In genomic region chr1:132326777-132327176, GRCm38 (mm10) we compare ENCODE assay signal across 10 mouse cellular contexts. TPM values are rescaled to one million over a fixed set of nuclear protein-coding genes. Genes with fewer than 3 reads are reported as not detected.
DNase-seq lines count a peak whose midpoint lies in the region; ATAC-seq and TF ChIP-seq lines count a peak whose summit lies in the region.
"Had no signal": no experiment of that assay in that cellular context is flagged by ENCODE, and none has a peak within 500 bp of the region (broad histone marks: within the 10 kb centered on the region; RNA-seq: fewer than 3 reads in every experiment).

No protein-coding gene starts in this region.

- 30% methylated on average over 9 of the region's 9 CpGs for WGBS in hindbrain, embryonic 15.5 days
- 67% methylated on average over 9 of the region's 9 CpGs for WGBS in liver, postnatal 0 days (ENCODE audit: insufficient replicate concordance)

- H3K9ac ChIP-seq in hindbrain, embryonic 15.5 days, result no peak overlapping the region
- no peak overlapping the region for H3K9ac ChIP-seq in liver, postnatal 0 days (replicated peaks)

- H3K27me3 ChIP-seq in hindbrain, embryonic 15.5 days, result no peaks in the 10 kb centered on the region
- H3K27me3 ChIP-seq in liver, postnatal 0 days (ENCODE audit: insufficient read depth, low read length), result no peaks in the 10 kb centered on the region

- TF ChIP-seq EP300 in liver, postnatal 0 days (IDR thresholded peaks at IDR 0.05; ENCODE audit: low read depth), result peak; percentile 21; the same call in 1 of the 2 replicates

- H3K36me3 ChIP-seq in hindbrain, embryonic 15.5 days, result peaks cover 6% of the 10 kb centered on the region
- H3K36me3 ChIP-seq in liver, postnatal 0 days (replicated peaks; ENCODE audit: insufficient read depth, low read length), result peaks cover 41% of the 10 kb centered on the region; the same call in 1 of the 2 replicates

- peak; percentile 64 for DNase-seq in testis, postnatal 10 days (ENCODE audit: low spot score)
- no peak for DNase-seq in testis, postnatal 14 days (ENCODE audit: low spot score)
- DNase-seq in liver, postnatal 0 days, result peak; percentile 79
- no peak for DNase-seq in frontal cortex, postnatal 10 days (ENCODE audit: low spot score in 2 of 2)
- DNase-seq in thymus, postnatal 4 days, result no peak
- DNase-seq in adrenal gland, postnatal 25 days, result no peak
- no peak for DNase-seq in c-Kit-positive CD71-positive TER-119-positive erythroid progenitor cells, embryonic 14.5 days (ENCODE audit: low spot score)
- DNase-seq: cerebellum, adult 9-10 months; heart, adult 18-20 months had no signal

- H3K4me2 ChIP-seq in hindbrain, embryonic 15.5 days, result no peak overlapping the region
- no peak overlapping the region for H3K4me2 ChIP-seq in liver, postnatal 0 days (ENCODE audit: low read depth, low read length)

- H3K4me3 ChIP-seq in hindbrain, embryonic 15.5 days, result no peak overlapping the region
- H3K4me3 ChIP-seq in liver, postnatal 0 days (ENCODE audit: low read depth, low read length), result no peak overlapping the region

- ATAC-seq in hindbrain, embryonic 15.5 days (ENCODE audit: low FRiP score, low read depth), result peak; percentile 57
- ATAC-seq in liver, postnatal 0 days, result peak; percentile 89

- no peaks in the 10 kb centered on the region for H3K9me3 ChIP-seq in hindbrain, embryonic 15.5 days
- H3K9me3 ChIP-seq in liver, postnatal 0 days (ENCODE audit: low read length), result no peaks in the 10 kb centered on the region

- no peak for TF ChIP-seq CTCF in liver, postnatal 0 days (IDR thresholded peaks at IDR 0.05; ENCODE audit: low read depth)

- H3K27ac ChIP-seq in hindbrain, embryonic 15.5 days (replicated peaks), result peak overlapping the region; percentile 6; the same call in 1 of the 2 replicates
- H3K27ac ChIP-seq in liver, postnatal 0 days (ENCODE audit: low read depth), result peak overlapping the region; percentile 35; the same call in 1 of the 2 replicates

- peaks cover 36% of the 10 kb centered on the region for H3K4me1 ChIP-seq in hindbrain, embryonic 15.5 days (replicated peaks)
- H3K4me1 ChIP-seq in liver, postnatal 0 days (ENCODE audit: insufficient read depth), result peaks cover 35% of the 10 kb centered on the region

RNA-seq across cellular contexts. Expression of gene Nuak2, which starts 10.9 kb away (rescaled TPM):
- polyA plus RNA-seq in hindbrain, embryonic 15.5 days (2015; fragmentation: Nextera tagmentation; extraction: Ambion mirVana), result 12.9 and 24.2 TPM in 2 replicates
- polyA plus RNA-seq in liver, postnatal 0 days (2015; fragmentation: Nextera tagmentation; extraction: Ambion mirVana), result 6.0 and 6.8 TPM in 2 replicates
- total RNA-seq in adrenal gland, postnatal 25 days (2021), result 2.4 and 4.8 TPM in 2 replicates

RNA-seq across cellular contexts. Expression of gene Klhdc8a, which starts 28.4 kb away (rescaled TPM):
- 8.7 and 9.5 TPM in 2 replicates for polyA plus RNA-seq in hindbrain, embryonic 15.5 days (2015; fragmentation: Nextera tagmentation; extraction: Ambion mirVana)
- polyA plus RNA-seq in liver, postnatal 0 days (2015; fragmentation: Nextera tagmentation; extraction: Ambion mirVana), result 0.32 and 0.40 TPM in 2 replicates
- 116 and 153 TPM in 2 replicates for total RNA-seq in adrenal gland, postnatal 25 days (2021)

Comparison
In these comparisons a context has a peak if more than half of its experiments do, and no peak if none do; other contexts are left out.
1. DNase-seq: peak in testis, postnatal 10 days (single experiment) and liver, postnatal 0 days (single experiment); none in testis, postnatal 14 days (single experiment), frontal cortex, postnatal 10 days (0 of 2), thymus, postnatal 4 days (single experiment), adrenal gland, postnatal 25 days (single experiment) and c-Kit-positive CD71-positive TER-119-positive erythroid progenitor cells, embryonic 14.5 days (single experiment).